Mouse (Mus musculus): Measurements from ENCODE around the gene Aprt. TPM values are rescaled to one million over a fixed set of nuclear protein-coding genes. Genes with fewer than 3 reads are reported as not detected.
A peak's percentile ranks its signal among the peaks of the same experiment; 100 is the strongest.
"Not testable (repeated sequence)": the region's sequence is repeated elsewhere in the genome, so short reads cannot be mapped to it uniquely, and the experiment has no call there.

Gene Aprt
- total RNA-seq, 2 experiments from 2014 or later: 152 to 258 TPM

DNA sequence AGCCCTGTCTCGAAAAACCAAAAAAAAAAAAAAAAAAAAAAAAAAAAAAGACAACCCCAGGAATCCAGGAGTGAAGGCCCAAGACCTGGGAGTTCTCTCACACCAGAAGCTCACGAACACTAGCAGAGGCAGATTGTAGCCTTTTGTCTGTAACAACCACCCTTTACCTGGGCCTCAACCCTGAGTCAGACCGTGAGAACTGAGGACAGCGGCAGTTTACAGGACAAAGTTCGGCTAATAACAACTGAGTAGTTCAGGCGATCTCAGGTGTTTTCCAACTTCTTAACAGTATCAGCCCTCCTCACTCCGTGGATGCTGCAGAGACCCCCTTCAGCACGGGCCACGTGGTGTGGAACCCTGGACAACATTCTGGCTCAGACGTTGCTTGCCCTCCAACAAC lies 10.0 kb upstream of the Aprt start:
- no peak for ATAC-seq (replicated peaks; ENCODE audit: poor library complexity)

DNA sequence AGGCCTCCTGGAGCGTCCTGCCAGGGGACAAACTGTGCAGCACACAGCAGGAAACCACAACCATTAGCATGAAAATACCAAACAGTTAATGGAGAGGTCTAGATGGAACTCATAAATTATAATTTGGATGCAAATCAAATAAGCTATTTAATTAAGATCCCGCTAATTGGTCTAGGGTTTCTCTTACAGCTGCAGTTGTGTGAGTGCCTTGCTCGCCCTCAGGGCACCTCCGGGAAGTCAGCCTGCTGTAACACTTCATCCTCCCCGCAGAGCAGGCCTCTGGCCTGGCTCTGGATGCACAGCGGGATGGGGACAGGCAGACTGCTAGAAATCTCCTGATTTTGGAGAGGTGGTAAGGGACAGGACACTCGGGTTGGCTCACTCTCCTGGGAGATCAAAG lies 9.5 kb upstream of the Aprt start:
- ATAC-seq (replicated peaks; ENCODE audit: poor library complexity): no peak

DNA sequence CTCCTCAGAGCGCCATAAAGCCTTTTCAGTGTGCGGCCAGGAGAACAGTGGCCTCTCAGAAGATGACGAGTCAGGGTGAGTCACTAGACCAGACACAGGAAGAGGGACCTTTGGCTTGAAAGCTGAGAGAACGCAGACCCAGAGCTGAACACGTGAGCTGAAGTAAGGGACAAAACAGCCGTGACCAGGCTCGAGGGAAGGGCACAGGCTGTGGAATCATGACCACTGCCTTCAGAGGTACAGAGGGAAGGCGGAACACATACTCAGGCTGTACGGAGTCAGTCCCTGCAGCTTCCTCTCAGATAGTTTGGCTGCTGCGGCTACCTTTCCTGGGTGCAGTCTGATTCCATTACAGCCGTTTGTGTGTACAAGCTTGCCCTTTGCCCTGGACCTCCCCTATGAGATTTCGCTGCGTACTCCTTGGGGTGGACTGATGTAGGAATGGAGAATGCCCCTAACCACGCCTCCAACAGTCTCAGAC lies 8.7 kb upstream of the Aprt start:
- no peak for ATAC-seq (replicated peaks; ENCODE audit: poor library complexity)

DNA sequence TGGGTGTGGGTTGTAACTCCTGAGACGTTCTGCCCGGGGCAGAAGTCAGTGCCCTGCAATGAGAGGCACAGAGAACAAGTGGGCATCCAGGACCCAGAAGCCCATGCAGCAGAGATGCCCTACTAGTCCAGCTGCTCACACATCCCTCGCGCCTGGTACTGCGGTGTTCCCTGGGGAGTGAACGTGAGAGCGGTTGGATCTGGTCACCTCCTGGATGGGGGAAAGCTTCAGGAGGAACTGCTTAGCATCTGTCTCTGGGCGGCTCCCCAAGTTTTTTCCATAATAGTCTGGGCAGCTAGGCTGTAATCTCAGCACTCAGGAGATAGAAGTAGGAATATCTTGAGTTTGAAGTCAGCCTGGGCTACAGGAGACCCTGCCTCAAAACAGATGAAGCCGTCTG lies 8.3 kb upstream of the Aprt start:
- ATAC-seq (replicated peaks; ENCODE audit: poor library complexity): no peak

DNA sequence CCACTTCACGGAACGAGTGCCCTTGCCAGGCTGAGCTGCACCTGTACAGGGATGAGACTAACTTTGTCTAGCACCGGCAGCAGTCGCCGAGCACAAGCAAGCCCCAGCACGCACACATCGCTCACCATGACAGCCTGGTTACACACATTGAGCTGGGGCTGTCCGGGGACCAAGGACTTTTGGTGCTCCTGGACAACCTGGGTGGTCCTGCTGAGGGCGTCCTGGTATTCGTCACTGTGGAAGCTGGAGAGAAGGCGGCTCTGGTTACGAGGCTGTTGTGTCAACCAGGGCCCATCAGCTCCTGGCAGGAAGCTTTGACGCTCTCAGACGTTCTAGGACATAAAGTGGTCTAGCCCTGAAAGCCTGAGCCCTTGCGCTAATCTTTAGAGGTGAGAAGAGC lies 4.2 kb upstream of the Aprt start:
- ATAC-seq (replicated peaks; ENCODE audit: poor library complexity): no peak

DNA sequence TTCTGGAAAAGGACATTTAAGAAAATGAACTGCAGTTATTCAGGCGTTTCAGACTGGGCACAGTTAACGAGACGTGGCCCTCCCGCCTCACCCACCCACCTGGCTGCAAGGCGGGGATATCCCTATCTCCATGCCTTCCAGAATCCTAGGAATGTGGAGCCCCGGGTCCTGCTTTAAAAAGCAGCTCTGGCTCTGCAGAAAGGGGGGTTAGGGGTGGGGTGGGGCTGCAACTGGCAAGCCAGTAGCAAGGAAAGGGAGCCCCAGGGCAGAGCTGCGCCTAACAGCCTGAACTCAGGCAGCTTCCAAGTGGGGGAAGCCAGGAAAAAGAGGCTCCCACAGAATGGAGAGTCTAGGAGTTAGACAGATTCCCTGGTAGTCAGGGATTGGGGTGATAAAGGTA lies 2.5 kb upstream of the Aprt start:
- no peak for ATAC-seq (replicated peaks; ENCODE audit: poor library complexity)

DNA sequence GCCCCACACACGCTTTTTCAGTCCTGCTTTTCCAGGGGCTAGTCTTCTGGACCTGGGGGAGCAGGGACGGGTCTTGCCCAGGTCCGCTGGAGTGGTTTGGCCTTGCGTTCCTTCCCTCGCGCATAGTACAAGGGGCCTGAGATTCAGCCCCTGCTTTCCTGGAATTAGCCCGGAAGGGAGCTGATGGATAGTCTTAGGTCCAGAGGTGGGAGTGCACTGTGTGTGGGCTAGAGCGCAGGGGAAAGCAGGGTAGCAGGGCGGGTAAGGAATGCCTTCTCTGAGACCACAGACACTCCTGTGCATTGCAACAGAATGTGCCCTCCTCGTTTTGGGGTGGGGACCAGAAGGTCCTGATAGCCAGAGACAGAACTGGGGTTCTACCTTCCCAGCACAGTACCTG lies 407 bp upstream of the Aprt start:
- ATAC-seq (replicated peaks; ENCODE audit: poor library complexity): 0 out of 2 replicates have a peak, but pooled peaks have one; percentile 0

DNA sequence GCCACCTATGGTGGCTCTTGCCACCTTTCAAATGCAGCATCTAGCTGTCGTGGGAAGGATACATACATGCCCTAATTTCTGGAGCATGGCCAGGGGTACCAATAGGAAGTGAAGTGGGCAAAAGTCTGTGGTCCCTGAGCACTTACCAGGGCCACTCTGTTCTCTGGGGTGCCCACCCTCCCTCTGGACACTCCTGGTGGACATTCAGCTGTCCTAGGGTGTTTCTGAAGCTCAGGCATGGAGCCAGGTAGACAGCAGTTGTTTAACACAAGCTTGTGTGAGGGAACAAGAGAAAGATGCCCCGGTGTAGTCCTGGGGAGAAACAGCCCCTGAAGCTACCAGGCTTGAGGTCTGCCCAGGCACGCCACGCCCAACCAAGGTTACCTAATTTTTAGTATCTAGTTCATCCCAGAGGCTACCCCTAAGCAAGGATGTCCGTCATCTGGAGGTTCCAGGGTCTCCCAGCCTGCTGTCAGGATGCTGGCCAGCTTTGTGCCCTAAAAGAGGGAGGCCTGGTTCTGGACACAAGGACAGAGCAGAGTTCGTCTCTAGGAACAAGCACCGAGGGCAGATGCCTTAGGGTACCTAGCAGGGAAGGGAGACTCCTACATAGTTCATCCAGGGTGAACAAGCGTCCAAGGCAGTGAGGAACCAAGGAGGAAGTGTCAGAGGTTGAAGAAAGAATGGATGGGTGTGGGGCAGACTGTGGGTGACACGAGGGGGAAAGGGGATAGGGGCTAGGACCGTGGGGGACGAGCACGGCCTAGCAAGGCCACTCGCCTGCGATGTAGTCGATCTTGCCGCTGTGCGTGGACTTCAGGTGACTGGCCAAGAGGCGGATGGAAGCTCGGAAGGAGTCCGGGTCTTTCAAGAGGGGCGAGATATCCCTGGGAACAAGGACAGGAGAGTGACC lies 718 bp downstream of the Aprt start:
- peak; percentile 17 for ATAC-seq (replicated peaks; ENCODE audit: poor library complexity)

DNA sequence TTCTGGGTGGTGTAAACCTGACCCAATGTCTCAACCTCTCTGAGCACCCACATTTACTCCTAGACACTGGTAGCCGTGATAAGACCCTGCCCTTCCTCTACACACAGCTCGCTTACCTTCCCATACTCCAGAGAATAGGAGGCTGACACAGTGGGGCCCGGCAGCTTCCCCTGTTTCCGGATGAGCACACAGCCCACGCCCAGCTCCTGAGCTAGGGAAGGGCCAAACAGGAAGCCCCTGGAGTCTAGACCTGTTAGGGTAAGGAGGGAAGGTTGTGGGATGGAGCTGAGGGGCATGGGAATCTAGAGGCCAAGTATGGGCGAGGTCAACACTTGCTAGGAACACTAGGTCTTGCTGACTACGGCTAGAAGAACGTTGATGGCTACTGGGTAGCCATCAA lies 1.4 kb downstream of the Aprt start:
- no peak for ATAC-seq (replicated peaks; ENCODE audit: poor library complexity)

DNA sequence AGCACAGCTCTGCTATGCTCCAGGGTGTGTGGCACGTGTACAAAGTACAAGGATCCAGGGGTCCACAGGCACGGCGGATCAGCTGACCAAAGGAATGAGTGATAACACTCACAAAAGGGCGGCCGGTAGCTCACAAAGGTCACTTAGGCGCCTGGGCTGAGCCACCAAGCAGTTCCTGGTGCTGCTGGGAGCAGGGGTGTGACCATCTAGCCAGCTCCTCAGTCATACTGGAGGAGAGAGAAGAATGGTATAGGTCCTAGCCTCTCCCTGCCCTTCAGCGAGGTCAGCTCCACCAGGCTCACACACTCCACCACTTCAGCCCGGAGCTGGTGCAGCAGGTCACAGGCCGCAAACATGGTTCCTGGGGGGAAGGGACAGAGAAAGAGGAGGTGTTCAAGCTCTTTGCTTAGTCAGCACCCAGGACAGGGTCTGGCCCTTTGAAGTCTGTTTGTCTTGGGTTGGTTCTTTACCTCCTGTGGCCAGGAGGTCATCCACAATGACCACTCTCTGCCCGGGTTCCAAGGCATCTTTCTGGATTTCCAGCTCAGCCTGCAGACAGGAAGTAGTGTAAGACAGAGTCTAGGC lies 1.9 kb downstream of the Aprt start:
- ATAC-seq (replicated peaks; ENCODE audit: poor library complexity): no peak

DNA sequence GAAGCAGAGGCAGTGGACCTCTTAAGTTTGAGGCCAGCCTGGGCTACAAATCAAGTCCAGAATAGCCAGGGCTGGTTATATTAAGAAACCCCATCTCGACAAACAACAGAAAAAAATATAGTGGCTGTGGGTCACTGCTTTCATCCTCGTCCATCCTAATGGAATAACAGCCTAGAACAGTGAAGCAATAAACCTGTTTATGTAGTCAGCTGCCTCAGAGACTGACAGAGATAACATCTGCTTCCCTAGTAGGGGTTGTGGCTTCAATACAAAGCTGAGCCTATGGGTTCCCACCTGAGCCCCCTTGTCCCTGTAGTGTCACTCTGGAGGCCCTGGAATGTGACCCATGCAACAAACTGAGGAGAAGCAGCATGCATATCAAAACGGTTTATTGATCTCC lies 2.4 kb downstream of the Aprt start:
- ATAC-seq (replicated peaks; ENCODE audit: poor library complexity): no peak

DNA sequence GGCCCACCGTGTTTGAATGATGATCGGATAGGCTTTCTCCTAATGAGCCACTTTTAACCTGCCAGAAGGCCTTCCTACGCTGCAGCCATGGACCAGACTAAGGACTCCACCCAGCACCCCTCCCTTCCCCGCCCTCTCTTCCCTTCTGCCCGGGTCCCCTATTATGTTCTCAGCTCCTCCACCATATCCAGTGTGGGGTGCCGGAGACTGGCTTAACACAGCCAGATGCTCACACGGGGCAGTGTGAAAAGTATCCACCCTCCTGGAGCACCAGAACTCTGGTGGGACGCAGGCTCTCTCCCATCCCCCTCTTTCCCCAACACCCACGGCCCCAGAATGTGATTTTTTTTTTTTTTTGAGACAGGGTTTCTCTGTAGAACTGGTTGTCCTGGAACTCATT lies 3.1 kb downstream of the Aprt start:
- no peak for ATAC-seq (replicated peaks; ENCODE audit: poor library complexity)

DNA sequence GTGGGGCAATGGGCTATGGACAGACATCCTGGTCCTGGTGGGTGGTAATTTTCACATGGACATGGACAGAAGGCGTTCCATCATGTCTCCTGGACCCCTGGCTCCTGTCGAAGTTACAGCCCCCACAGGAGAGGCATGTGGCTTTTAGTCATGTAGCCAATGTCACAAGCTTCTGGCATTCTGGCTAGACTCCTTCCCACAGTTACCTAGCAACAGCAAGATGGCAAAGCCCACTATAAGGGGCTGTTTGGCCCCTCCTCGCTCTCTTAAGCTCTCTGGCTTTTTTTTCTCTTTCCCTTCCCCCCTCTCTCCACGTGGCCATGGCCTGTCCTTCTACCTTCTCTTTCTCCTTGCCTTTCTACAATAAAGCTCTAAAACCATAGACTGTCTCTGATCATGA lies 3.5 kb downstream of the Aprt start:
- not testable (repeated sequence) for ATAC-seq (replicated peaks; ENCODE audit: poor library complexity)

DNA sequence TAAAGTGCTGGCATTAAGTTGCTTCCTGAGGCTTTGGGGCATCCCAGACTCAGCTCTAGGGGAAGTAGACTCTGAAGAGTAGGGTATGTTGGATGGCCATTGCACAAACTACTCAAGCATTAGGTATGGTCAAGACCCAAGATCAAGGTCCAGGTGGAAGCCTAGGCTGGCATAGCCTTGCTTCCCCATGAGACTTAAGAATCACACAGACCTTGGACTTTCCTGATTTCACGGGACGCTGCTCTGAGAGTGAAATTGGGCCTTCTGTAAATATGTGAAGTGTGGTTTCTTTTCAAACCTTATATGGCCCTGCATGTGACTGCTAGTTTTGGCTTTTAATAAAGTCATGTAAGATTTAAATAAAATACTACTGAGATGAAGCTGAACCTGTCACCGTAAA lies 4.0 kb downstream of the Aprt start:
- ATAC-seq (replicated peaks; ENCODE audit: poor library complexity): no peak

DNA sequence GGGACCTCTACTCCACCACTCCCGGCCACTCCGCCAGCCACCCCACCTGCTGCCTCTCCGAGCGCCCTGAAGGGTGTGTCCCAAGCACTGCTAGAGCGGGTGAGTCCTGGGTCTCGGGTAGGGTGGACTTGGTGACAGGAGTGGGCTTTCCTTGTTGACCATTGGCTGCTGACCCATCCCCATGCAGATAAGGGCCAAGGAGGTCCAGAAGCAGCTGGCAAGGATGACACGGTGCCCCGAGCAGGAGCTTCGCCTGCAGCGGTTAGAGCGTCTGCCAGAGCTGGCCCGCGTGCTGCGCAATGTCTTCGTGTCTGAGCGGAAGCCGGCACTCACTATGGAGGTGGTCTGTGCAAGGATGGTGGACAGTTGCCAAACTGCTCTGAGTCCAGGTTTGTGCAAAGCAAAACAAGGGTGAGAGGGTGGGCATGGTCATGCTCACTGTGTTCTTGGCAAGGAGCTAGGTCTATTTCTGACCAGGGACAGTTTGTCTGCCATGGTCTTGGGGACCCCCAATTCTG lies 4.9 kb downstream of the Aprt start:
- ATAC-seq (replicated peaks; ENCODE audit: poor library complexity): no peak

DNA sequence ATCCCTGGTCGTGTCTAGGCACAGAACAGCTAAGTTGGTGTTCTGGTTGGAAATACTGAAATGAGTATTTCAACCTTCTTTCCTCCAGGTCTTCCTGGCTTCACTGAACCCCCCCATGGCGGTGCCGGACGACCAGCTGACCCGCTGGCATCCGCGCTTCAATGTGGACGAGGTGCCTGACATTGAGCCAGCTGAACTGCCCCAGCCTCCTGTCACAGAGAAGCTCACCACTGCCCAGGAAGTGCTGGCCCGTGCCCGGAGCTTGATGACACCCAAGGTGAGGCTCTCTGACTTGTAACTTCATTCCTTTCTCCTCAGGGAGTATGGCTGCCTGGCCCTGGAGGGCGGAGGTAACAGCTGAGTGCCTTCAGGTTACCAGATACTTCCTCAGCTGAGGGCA lies 5.6 kb downstream of the Aprt start:
- no peak for ATAC-seq (replicated peaks; ENCODE audit: poor library complexity)

DNA sequence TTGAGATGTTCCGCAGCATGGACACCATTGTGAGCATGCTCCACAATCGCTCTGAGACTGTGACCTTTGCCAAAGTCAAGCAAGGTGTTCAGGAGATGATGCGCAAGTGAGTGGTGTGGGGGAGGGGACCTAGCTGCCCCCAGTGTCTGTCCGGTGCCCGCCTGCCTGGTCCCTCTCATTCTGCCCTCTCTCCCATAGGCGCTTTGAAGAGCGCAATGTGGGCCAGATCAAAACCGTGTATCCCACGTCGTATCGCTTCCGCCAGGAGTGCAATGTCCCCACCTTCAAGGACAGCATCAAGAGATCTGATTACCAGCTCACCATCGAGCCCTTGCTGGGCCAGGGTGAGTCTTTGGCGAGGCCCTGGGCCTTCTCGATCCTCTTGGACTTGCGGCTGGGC lies 6.7 kb downstream of the Aprt start:
- ATAC-seq (replicated peaks; ENCODE audit: poor library complexity): no peak

DNA sequence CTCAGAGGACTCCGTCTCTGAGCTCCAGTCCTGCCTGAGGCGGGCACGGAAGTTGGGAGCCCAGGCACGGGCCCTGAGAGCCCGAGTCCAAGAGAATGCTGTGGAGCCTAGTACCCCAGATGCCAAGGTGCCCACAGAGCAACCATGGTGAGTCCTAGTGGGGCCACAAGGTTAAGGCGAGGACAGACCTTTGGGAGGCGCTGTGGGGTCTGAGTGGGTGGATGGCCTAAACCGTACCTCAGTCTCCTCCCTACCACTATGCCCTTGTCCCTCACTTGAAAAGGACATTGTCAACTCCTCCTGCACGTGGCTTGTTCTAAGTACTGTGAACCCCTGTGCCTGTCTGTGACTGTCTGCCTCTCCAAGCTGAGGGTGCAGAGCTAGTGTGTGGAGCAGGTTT lies 7.4 kb downstream of the Aprt start:
- no peak for ATAC-seq (replicated peaks; ENCODE audit: poor library complexity)

DNA sequence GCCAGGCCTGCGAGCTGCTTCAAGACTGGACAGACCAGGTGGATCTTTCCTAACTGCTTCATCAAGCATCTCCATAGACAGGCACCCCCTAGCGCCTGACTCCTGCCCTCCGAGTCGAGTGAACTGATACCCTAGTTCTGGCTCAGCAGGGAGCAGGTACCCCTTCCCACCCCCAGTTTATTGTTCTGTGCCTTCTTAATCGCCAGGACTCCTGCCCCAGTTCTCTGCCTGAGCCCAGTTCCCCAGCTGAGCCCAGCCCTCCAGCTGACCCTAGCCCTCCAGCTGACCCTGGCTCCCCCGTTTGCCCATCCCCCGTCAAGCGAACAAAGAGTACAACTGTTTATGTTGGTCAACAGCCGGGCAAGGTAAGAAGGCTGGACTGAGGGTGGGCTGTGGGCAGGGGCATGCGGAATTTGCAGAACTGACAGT lies 7.8 kb downstream of the Aprt start:
- peak; percentile 18; the same call in 1 of the 2 replicates for ATAC-seq (replicated peaks; ENCODE audit: poor library complexity)

DNA sequence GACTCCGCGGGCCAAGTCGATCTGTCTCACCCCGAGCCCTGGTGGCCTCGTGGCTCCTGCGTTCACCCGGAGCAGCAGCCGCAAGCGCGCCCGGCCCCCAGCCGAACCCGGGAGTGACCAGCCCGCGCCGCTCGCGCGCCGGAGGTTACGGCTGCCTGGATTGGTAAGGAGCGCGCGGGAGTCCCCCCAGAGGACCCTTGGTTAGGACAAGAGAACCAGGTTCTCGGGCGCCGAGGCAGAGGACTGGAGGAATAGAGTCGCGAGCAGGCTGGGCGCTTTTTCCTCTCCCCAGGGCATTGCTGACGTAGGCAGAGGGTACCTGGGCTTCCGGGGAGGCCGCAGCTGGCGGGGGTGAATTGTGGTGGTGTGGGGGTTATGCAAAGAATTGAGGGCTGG lies 8.6 kb downstream of the Aprt start:
- no peak for ATAC-seq (replicated peaks; ENCODE audit: poor library complexity)

DNA sequence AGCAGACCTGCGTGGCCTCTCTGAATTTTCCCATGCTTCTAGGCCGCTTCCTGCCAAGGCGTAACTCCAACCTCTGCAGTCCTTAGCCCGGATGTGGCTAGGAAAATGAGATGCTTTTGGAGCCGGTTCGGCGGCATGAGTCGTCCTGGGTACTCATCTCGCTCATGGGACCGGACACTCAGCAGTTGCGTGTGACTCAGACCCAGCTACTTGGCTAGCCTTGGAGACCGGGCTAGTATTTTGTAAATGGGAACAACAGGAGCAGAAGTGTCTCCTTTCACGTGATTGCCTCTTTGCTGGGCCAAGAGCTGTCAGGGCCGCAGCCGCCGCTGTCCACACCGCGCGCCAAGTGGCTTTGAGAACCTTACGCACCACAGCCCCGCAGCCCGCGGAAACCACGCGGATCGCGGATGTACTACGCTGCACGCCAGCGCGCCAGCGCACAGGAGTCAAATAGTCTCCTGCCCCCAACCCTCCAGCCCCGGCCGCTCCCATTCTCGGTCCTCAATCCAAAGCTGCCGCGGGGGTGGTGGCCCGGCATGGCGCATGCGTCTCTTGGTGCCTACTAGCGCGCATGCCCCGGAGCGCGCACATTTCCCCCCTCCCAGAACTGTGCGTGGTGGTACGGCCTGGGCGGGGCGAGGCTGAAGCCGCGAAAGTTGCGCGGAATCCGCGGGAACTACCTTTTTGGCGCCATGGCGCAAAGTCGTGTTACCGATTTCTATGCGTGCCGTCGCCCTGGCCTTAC lies 9.2 kb downstream of the Aprt start, which contains the start of gene Cdt1:
Gene Cdt1, plus strand, starts transcription at position 655 of the 748 bp plus-strand sequence.
- peak; percentile 81 for ATAC-seq (replicated peaks; ENCODE audit: poor library complexity)
